Mouse (Mus musculus): ENCODE results near the gene Sirt3. TPM values are rescaled to one million over a fixed set of nuclear protein-coding genes. Genes with fewer than 3 reads are reported as not detected.

Gene Sirt3
- total and polyA plus RNA-seq, 2 experiments from 2014 or later: 71.6 to 75.6 TPM

DNA sequence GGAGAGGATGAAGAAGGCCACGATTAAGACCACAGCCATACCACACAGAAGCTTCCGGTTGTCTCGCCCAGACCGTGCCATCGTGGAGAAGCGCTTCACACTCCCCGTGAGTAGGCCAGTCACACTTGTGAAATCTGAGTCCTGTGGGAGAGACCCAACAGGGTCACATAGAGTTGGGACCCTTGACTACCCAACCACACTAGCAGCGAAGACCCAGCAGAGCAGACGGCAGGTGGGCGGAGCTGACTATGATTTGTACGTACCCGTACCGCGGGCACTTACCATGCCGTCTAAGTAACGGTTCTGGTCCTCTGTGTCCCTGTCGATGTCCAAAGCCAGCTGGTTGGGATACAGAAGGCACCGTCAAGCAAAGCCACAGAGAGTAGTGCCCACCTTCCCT, 27.6 kb downstream of the Sirt3 start:
- Histone ChIP-seq H3K9me3 (ENCODE audit: low read length) (no peaks in the 10 kb centered on the region), H3K27ac (no peak overlapping the region), H3K4me1 (ENCODE audit: insufficient read depth, low read length) (peaks cover 23% of the 10 kb centered on the region), H3K27me3 (ENCODE audit: insufficient read depth, low read length) (no peaks in the 10 kb centered on the region), H3K4me3 (ENCODE audit: low read length) (no peak overlapping the region), H3K4me2 (ENCODE audit: low read depth, low read length) (no peak overlapping the region), H3K9ac (replicated peaks; ENCODE audit: low read length) (no peak overlapping the region), H3K36me3 (ENCODE audit: insufficient read depth, low read length) (peaks cover 36% of the 10 kb centered on the region; the same call in 1 of the 2 replicates)
- no peak for ATAC-seq
- no peak for TF ChIP-seq CTCF (IDR thresholded peaks at IDR 0.05; ENCODE audit: low read depth)
- 93% methylated on average over 18 of the region's 18 CpGs for WGBS
- DNase-seq (ENCODE audit: low spot score): no peak

DNA sequence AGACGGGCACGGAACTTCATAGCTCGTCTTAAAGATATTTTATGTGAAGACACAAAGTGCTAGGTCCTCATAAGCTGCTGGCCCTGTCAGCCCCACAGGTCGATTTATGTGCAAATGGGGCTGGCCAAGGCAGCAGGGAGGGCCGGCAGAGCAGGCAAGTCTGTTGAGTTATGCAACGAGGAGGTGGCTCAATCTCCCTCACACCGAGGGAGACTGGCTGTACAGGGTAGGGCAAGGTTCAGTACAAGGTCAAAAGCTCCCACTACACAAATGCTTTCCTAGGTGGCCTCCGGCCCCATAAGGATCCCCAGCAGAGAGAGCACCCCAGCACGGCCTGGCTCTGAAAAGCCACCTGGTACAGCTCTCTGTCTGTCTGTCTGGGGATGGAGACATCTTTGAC, 28.7 kb downstream of the Sirt3 start:
- peaks cover 30% of the 10 kb centered on the region; the same call in 1 of the 2 replicates for H3K36me3 ChIP-seq (ENCODE audit: insufficient read depth, low read length)
- no peaks in the 10 kb centered on the region for H3K9me3 ChIP-seq (ENCODE audit: low read length)
- no peak overlapping the region for H3K4me3 ChIP-seq (ENCODE audit: low read length)
- H3K27me3 ChIP-seq (ENCODE audit: insufficient read depth, low read length): no peaks in the 10 kb centered on the region
- no peak overlapping the region for H3K4me2 ChIP-seq (ENCODE audit: low read depth, low read length)
- 87% methylated on average over 9 of the region's 9 CpGs for WGBS
- no peak for ATAC-seq
- H3K9ac ChIP-seq (replicated peaks; ENCODE audit: low read length): no peak overlapping the region
- no peak for TF ChIP-seq CTCF (IDR thresholded peaks at IDR 0.05; ENCODE audit: low read depth)
- DNase-seq (ENCODE audit: low spot score): no peak
- H3K27ac ChIP-seq: no peak overlapping the region
- H3K4me1 ChIP-seq (ENCODE audit: insufficient read depth, low read length): peaks cover 14% of the 10 kb centered on the region

DNA sequence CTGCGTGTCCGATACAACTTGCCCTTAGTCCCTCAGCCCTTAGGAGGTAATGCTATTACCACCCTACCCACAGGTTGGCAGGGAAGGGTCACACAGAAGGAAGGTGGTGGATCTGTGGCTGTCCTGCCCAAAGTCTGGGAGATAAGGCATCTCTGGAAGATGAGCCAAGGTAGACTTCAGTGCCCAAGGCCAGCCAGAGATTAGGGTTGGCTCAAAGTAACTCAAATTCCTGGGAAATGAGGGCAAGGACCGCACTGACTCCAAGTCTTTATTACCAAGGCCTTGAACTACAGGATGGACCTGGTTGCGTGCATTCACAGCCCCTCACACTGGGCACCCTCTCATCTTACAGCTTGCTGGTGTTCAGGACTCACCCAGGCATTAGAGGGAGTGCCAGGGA, 30.2 kb downstream of the Sirt3 start:
- no peak overlapping the region for H3K4me2 ChIP-seq (ENCODE audit: low read depth, low read length)
- no peak overlapping the region for H3K27ac ChIP-seq
- no peaks in the 10 kb centered on the region for H3K27me3 ChIP-seq (ENCODE audit: insufficient read depth, low read length)
- no peak overlapping the region for H3K9ac ChIP-seq (replicated peaks; ENCODE audit: low read length)
- no peak for TF ChIP-seq CTCF (IDR thresholded peaks at IDR 0.05; ENCODE audit: low read depth)
- H3K9me3 ChIP-seq (ENCODE audit: low read length): no peaks in the 10 kb centered on the region
- peaks cover 30% of the 10 kb centered on the region; the same call in 1 of the 2 replicates for H3K36me3 ChIP-seq (ENCODE audit: insufficient read depth, low read length)
- H3K4me3 ChIP-seq (ENCODE audit: low read length): no peak overlapping the region
- DNase-seq (ENCODE audit: low spot score) (no peak), ATAC-seq (no peak)
- H3K4me1 ChIP-seq (ENCODE audit: insufficient read depth, low read length): peaks cover 9% of the 10 kb centered on the region; the same call in 1 of the 2 replicates
- WGBS: 95% methylated on average over 4 of the region's 4 CpGs

DNA sequence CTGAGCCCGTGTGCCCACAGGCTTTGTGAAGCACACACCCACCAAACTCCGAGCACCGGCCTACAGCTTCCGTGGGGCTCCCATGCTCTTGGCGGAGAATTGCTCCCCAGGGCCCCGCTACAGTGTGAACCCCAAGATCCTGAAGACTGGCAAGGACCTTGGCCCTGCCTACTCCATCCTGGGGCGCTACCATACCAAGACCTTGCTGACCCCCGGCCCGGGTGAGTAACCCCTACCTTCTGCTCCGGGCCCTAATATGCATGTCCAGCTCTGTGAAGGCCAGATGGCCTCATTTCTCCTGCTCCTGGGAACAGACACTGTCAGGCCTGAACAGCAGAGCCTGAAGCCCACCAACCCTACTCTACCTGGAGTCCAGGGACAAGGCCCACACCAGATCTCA, 33.5 kb downstream of the Sirt3 start:
- WGBS: 85% methylated on average over 10 of the region's 10 CpGs
- H3K4me1 ChIP-seq (ENCODE audit: insufficient read depth, low read length): no peaks in the 10 kb centered on the region
- TF ChIP-seq CTCF (IDR thresholded peaks at IDR 0.05; ENCODE audit: low read depth): no peak
- ATAC-seq (no peak), DNase-seq (ENCODE audit: low spot score) (no peak)
- peaks cover 21% of the 10 kb centered on the region; the same call in 1 of the 2 replicates for H3K36me3 ChIP-seq (ENCODE audit: insufficient read depth, low read length)
- no peak overlapping the region for H3K4me2 ChIP-seq (ENCODE audit: low read depth, low read length)
- H3K4me3 ChIP-seq (ENCODE audit: low read length): no peak overlapping the region
- no peaks in the 10 kb centered on the region for H3K9me3 ChIP-seq (ENCODE audit: low read length)
- no peak overlapping the region for H3K27ac ChIP-seq
- H3K9ac ChIP-seq (replicated peaks; ENCODE audit: low read length): 0 out of 2 replicates have a peak overlapping the region, but pooled peaks have one; percentile 13
- H3K27me3 ChIP-seq (ENCODE audit: insufficient read depth, low read length): no peaks in the 10 kb centered on the region

DNA sequence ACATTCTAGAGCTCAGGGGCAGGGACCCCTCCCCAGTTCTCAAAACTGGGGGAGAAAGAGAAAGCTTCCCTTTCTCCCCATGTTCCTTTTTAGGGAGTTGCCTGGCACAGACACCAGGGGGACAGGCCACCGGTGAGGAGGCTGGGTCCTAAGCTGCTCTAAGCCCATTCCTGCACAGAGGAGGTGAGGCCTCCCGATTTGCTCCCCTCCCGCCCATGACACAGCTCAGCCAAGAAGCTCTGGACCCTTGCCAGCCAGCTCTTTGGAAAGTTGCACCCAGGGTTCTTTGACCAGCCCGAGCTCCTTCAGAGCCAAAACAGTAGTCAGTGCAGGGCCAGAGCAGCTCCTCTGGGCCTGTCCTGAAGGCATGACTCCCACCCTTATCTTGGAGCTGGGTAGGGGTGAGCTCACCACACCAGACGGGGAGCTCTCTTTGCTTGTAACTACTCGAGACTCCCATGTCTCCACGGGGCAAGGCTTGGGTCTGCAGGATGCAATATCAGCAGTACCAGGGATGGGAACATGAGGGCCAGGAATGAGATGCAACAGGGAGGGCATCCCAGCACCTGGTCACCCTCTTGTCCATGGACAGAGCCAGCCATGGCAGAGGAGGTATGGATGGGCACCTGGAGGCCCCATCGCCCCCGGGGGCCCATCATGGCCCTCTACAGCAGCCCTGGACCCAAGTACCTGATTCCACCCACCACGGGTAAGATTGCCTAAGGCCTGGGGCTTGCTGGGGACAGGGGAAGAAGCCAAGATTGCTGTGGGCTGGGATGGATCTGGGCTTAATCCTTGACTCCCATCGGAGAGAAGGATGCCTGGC, 34.1 kb downstream of the Sirt3 start, which contains the start of gene Odf3:
TSS of gene Odf3 (plus strand) at position 51 of the 826 bp plus-strand sequence.
- Histone ChIP-seq H3K4me2 (ENCODE audit: low read depth, low read length) (no peak within 1 kb of the TSS), H3K9me3 (ENCODE audit: low read length) (no peaks in the 10 kb centered on the region), H3K9ac (replicated peaks; ENCODE audit: low read length) (0 out of 2 replicates have a peak within 1 kb of the TSS, but pooled peaks have one; percentile 13), H3K27ac (no peak within 1 kb of the TSS), H3K27me3 (ENCODE audit: insufficient read depth, low read length) (no peaks in the 10 kb centered on the region), H3K4me1 (ENCODE audit: insufficient read depth, low read length) (no peaks in the 10 kb centered on the region), H3K36me3 (ENCODE audit: insufficient read depth, low read length) (peaks cover 14% of the 10 kb centered on the region; the same call in 1 of the 2 replicates), H3K4me3 (ENCODE audit: low read length) (no peak within 1 kb of the TSS)
- ATAC-seq (no peak; the same call in 1 of the 2 replicates), DNase-seq (ENCODE audit: low spot score) (peak; percentile 55)
- WGBS: 59% methylated on average over 11 of the region's 11 CpGs
- TF ChIP-seq CTCF (IDR thresholded peaks at IDR 0.05; ENCODE audit: low read depth): no peak

DNA sequence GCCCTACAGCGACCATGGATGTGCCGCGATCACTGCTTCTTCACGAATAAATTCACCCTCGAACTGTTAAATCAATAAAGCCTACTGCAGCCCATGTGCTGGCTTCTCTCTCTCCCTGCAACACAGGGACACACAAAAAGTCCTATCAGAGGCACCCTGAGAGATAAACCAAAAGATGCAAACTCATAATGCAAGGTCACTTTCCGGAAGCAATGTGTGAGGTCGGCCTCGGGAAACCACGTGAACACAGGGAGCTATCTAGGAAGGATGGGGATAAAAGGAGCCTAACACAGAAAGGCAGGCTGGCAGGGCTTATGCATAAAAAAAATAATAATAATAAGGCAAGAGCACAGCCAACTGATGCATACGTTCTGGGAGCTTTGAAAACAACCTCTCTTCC, 35.4 kb downstream of the Sirt3 start:
- DNase-seq (ENCODE audit: low spot score): no peak
- no peak overlapping the region for H3K27ac ChIP-seq
- no peak for ATAC-seq
- no peak for TF ChIP-seq CTCF (IDR thresholded peaks at IDR 0.05; ENCODE audit: low read depth)
- no peak overlapping the region for H3K4me3 ChIP-seq (ENCODE audit: low read length)
- no peak overlapping the region for H3K4me2 ChIP-seq (ENCODE audit: low read depth, low read length)
- no peaks in the 10 kb centered on the region for H3K9me3 ChIP-seq (ENCODE audit: low read length)
- H3K27me3 ChIP-seq (ENCODE audit: insufficient read depth, low read length): peaks cover 1% of the 10 kb centered on the region; the same call in 1 of the 2 replicates
- no peaks in the 10 kb centered on the region for H3K4me1 ChIP-seq (ENCODE audit: insufficient read depth, low read length)
- 0 out of 2 replicates have a peak, but pooled peaks cover 3% of the 10 kb centered on the region for H3K36me3 ChIP-seq (ENCODE audit: insufficient read depth, low read length)
- 87% methylated on average over 10 of the region's 10 CpGs for WGBS
- H3K9ac ChIP-seq (replicated peaks; ENCODE audit: low read length): no peak overlapping the region

DNA sequence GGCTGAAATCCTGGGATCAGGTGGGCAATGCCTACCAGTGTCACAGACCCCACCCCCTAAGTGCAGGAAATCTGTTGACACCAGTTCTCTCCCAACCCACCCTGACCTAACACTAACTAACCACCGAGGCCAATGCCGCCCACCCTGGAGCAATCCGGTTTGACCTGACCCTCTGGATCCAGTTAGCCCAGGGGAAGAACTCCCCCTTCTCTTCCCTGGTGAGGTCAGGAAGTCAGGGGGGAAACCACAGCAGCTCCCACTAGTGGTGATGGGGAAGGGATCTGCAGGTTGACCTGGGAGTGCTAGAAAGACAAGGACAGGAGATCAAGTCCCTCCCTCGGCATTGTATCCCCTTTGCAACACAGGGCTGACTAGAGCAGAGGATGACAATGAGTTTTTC, 36.4 kb downstream of the Sirt3 start:
- peak; percentile 4; the same call in 1 of the 2 replicates for TF ChIP-seq CTCF (IDR thresholded peaks at IDR 0.05; ENCODE audit: low read depth)
- H3K4me1 ChIP-seq (ENCODE audit: insufficient read depth, low read length): no peaks in the 10 kb centered on the region
- no peak for DNase-seq (ENCODE audit: low spot score)
- no peaks in the 10 kb centered on the region for H3K9me3 ChIP-seq (ENCODE audit: low read length)
- no peak for ATAC-seq
- 70% methylated on average over 4 of the region's 4 CpGs for WGBS
- no peak overlapping the region for H3K4me3 ChIP-seq (ENCODE audit: low read length)
- H3K4me2 ChIP-seq (ENCODE audit: low read depth, low read length): no peak overlapping the region
- H3K27ac ChIP-seq: no peak overlapping the region
- no peak overlapping the region for H3K9ac ChIP-seq (replicated peaks; ENCODE audit: low read length)
- peaks cover 4% of the 10 kb centered on the region; the same call in 1 of the 2 replicates for H3K27me3 ChIP-seq (ENCODE audit: insufficient read depth, low read length)
- no peaks in the 10 kb centered on the region for H3K36me3 ChIP-seq (ENCODE audit: insufficient read depth, low read length)

All from hindbrain, postnatal 0 days (tissue).